Mouse (Mus musculus) cerebellum, adult 2 months (tissue): ENCODE measurements around the gene Tgfbi.

Experiments
- CTCF ChIP-seq: fragments of 200-500 bp; IDR thresholded peaks from 2 replicates; pipeline ENCODE4 v1.5.1; 2011; ENCODE audit warnings: low read depth, mild to moderate bottlenecking, control low read depth, low read length, moderate library complexity, borderline replicate concordance; ENCODE audit not compliant: insufficient read depth
- POLR2A ChIP-seq: fragments of 200-500 bp; IDR thresholded peaks from 2 replicates; pipeline ENCODE4 v1.6.1; 2011; ENCODE audit warnings: low read length, control low read depth, borderline replicate concordance; ENCODE audit not compliant: insufficient read depth

DNA sequence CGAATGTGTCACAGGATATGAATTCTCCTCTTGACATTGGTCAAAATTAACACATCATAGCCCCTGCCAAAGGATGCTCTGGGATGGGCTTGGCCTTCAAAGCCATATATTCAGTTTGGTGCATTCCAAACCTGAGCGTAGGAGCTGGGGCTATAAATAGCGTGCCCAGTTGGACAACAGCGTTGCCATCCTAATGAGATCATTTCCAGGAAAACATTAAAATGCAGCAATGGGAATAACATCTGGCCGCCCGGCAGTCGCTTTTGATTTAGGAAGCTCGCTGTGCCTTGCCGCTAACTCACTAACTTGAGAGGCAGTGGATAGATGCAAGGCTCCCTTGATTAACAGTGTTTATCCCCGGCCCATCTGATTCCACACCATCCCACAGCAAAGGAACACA is 43.0 kb upstream of the Tgfbi start:
- no peak for TF ChIP-seq CTCF
- TF ChIP-seq POLR2A, result no peak
